Mouse (Mus musculus) liver, postnatal 0 days (tissue): ENCODE data around the gene Ica1. TPM values are rescaled to one million over a fixed set of nuclear protein-coding genes. Genes with fewer than 3 reads are reported as not detected.
A peak's percentile ranks its signal among the peaks of the same experiment; 100 is the strongest.

Experiments
- ATAC-seq: fragments of 200-750 bp; cut with Nextera tagmentation; 2 replicates; pipeline ENCODE4 v1.8.0; 2017; ENCODE audit warnings: mild to moderate bottlenecking, moderate library complexity
- DNase-seq: peaks from one replicate; pipeline ENCODE4 v3.0.0-alpha.2; 2016
- H3K27ac ChIP-seq: fragments of 300-500 bp; sonication (generic); 2 replicates; pipeline ENCODE4 v1.5.1; 2014; ENCODE audit warnings: antibody characterized with exemption, moderate library complexity, mild to moderate bottlenecking, low read depth
- H3K27me3 ChIP-seq: fragments of 300-500 bp; sonication (generic); 2 replicates; pipeline ENCODE4 v1.6.1; 2014; ENCODE audit warnings: low read length, control low read depth, mixed read lengths; ENCODE audit not compliant: insufficient read depth
- H3K36me3 ChIP-seq: fragments of 300-500 bp; sonication (generic); replicated peaks from 2 replicates; pipeline ENCODE4 v1.6.1; 2014; ENCODE audit warnings: mild to moderate bottlenecking, control low read depth, low read length, moderate library complexity, mixed read lengths; ENCODE audit not compliant: insufficient read depth
- H3K4me1 ChIP-seq: fragments of 300-500 bp; sonication (generic); 2 replicates; pipeline ENCODE4 v1.6.1; 2014; ENCODE audit warnings: antibody characterized with exemption, mild to moderate bottlenecking, control low read depth; ENCODE audit not compliant: insufficient read depth
- H3K4me2 ChIP-seq: fragments of 300-500 bp; sonication (generic); 2 replicates; pipeline ENCODE4 v1.6.1; 2014; ENCODE audit warnings: low read depth, mild to moderate bottlenecking, low read length, moderate library complexity, mixed read lengths
- H3K4me3 ChIP-seq: fragments of 300-500 bp; sonication (generic); 2 replicates; pipeline ENCODE4 v1.5.1; 2014; ENCODE audit warnings: low read depth, low read length
- H3K9ac ChIP-seq: fragments of 300-500 bp; sonication (generic); replicated peaks from 2 replicates; pipeline ENCODE4 v1.6.1; 2014; ENCODE audit warnings: mild to moderate bottlenecking, moderate library complexity
- H3K9me3 ChIP-seq: fragments of 300-500 bp; sonication (generic); 2 replicates; pipeline ENCODE4 v1.6.1; 2016; ENCODE audit warnings: mild to moderate bottlenecking, control low read depth, low read length, mixed read lengths
- CTCF ChIP-seq: sonication (generic); IDR thresholded peaks from 2 replicates; pipeline ENCODE4 v1.5.1; 2016; ENCODE audit warnings: antibody characterized with exemption, low read depth
- EP300 ChIP-seq: IDR thresholded peaks from 2 replicates; pipeline ENCODE4 v1.6.1; 2016; ENCODE audit warnings: antibody characterized with exemption, low read depth, mild to moderate bottlenecking
- WGBS: fragments of 180-500 bp; shearing (Covaris S2); extraction: QIAGEN DNeasy Blood & Tissue Kit; methylation state at CpG from one replicate; pipeline ENCODE4 v1.1.7; 2014; ENCODE audit not compliant: insufficient replicate concordance; 5-methylcytosine and 5-hydroxymethylcytosine counted together
- polyA plus RNA-seq: library from polyadenylated mRNA; unstranded; fragments of >200 nt; fragmentation: Nextera tagmentation; extraction: Ambion mirVana; gene quantifications from 2 replicates; pipeline ENCODE4 v1.2.1, GENCODE M21; 2015

The Ica1 gene
- polyA plus RNA-seq, 1 experiment from 2014 or later, result 6.9 TPM

GRCm38 (mm10) chr6:8647513-8648184, 130.6 kb downstream of the Ica1 start:
- 0 out of 2 replicates have a peak, but pooled peaks have one; percentile 17 for ATAC-seq
- WGBS, result 58% methylated on average over 7 of the region's 7 CpGs

DNA sequence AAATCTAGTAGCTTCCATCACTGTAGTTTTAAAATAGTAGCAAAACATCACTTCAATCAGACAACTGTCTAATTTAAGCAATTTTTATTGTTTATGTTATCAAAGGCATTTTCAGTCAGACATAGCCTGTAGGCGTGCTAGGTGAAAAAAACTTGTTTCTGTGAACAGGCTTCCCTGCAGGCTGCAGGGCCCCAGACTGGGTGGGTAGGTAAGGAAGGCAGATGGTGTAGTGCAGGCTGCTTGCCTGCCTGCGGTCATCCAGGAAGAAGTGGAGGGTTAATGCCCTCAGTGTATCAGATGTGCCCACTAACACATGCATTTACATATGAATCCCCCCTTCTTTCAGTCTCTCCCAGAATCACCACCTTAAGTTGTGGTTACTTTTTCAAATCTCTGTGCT, 132.6 kb downstream of the Ica1 start:
- no peak overlapping the region for H3K9ac ChIP-seq
- DNase-seq, result no peak
- no peaks in the 10 kb centered on the region for H3K36me3 ChIP-seq
- WGBS, result 67% methylated on average over 2 of the region's 2 CpGs
- no peak for TF ChIP-seq CTCF
- TF ChIP-seq EP300, result no peak
- no peak for ATAC-seq
- H3K27ac ChIP-seq, result no peak overlapping the region
- H3K9me3 ChIP-seq, result no peaks in the 10 kb centered on the region
- H3K4me3 ChIP-seq, result no peak overlapping the region
- no peaks in the 10 kb centered on the region for H3K27me3 ChIP-seq
- H3K4me1 ChIP-seq, result no peaks in the 10 kb centered on the region
- no peak overlapping the region for H3K4me2 ChIP-seq

More at GRCm38 (mm10) chr6:8647513-8648184, 130.6 kb downstream of the Ica1 start:
- H3K4me1 ChIP-seq, result no peaks in the 10 kb centered on the region
- H3K9me3 ChIP-seq, result no peaks in the 10 kb centered on the region
- no peak overlapping the region for H3K4me2 ChIP-seq
- DNase-seq, result no peak
- H3K27me3 ChIP-seq, result no peaks in the 10 kb centered on the region
- no peaks in the 10 kb centered on the region for H3K36me3 ChIP-seq
- no peak overlapping the region for H3K27ac ChIP-seq
- no peak for TF ChIP-seq CTCF
- no peak for TF ChIP-seq EP300
- H3K9ac ChIP-seq, result no peak overlapping the region
- no peak overlapping the region for H3K4me3 ChIP-seq

GRCm38 (mm10) chr6:8644703-8645102, 133.6 kb downstream of the Ica1 start:
- no peak overlapping the region for H3K4me2 ChIP-seq
- H3K27me3 ChIP-seq, result no peaks in the 10 kb centered on the region
- no peak for DNase-seq
- no peak for TF ChIP-seq EP300
- no peak for TF ChIP-seq CTCF
- no peaks in the 10 kb centered on the region for H3K36me3 ChIP-seq
- H3K27ac ChIP-seq, result no peak overlapping the region
- H3K4me1 ChIP-seq, result no peaks in the 10 kb centered on the region
- no peak for ATAC-seq
- H3K9me3 ChIP-seq, result no peaks in the 10 kb centered on the region
- no peak overlapping the region for H3K9ac ChIP-seq
- no peak overlapping the region for H3K4me3 ChIP-seq
- 74% methylated on average over 10 of the region's 10 CpGs for WGBS

DNA sequence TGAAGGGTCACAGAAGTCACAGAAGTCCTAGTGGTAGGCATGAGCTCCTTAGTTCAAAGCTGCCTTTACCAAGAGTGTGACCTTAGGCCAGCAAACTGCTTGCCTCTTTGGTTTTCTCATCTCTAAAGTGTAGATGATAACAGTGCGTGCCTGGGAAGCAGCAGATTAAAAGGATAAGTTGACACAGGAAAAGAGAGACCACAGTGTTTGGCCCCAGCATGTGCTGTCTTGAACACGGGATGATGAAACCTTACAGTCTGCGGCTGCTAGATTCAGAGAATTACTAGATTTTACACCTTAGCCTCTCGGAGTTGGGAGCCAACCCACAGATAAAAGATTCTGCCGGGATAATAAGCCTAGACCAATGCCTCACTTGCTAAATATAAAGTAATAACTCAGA, 137.4 kb downstream of the Ica1 start:
- no peak overlapping the region for H3K9ac ChIP-seq
- WGBS, result 60% methylated on average over 5 of the region's 5 CpGs
- H3K4me2 ChIP-seq, result no peak overlapping the region
- no peak for DNase-seq
- ATAC-seq, result no peak
- H3K4me1 ChIP-seq, result no peaks in the 10 kb centered on the region
- no peak overlapping the region for H3K4me3 ChIP-seq
- no peak for TF ChIP-seq EP300
- no peak for TF ChIP-seq CTCF
- H3K27me3 ChIP-seq, result no peaks in the 10 kb centered on the region
- no peaks in the 10 kb centered on the region for H3K36me3 ChIP-seq
- H3K27ac ChIP-seq, result no peak overlapping the region
- no peaks in the 10 kb centered on the region for H3K9me3 ChIP-seq

- Histone ChIP-seq H3K4me1 (no peaks in the 10 kb centered on the region), H3K4me3 (no peak overlapping the region), H3K9ac (no peak overlapping the region), H3K4me2 (no peak overlapping the region), H3K27ac (no peak overlapping the region), H3K9me3 (no peaks in the 10 kb centered on the region), H3K36me3 (no peaks in the 10 kb centered on the region), H3K27me3 (no peaks in the 10 kb centered on the region)
- TF ChIP-seq EP300, result no peak
- no peak for TF ChIP-seq CTCF
- ATAC-seq (no peak), DNase-seq (no peak)
- WGBS, result 30% methylated on average over 2 of the region's 2 CpGs
Measured at GRCm38 (mm10) chr6:8639526-8639925, 138.8 kb downstream of the Ica1 start.

GRCm38 (mm10) chr6:8638899-8639298, 139.4 kb downstream of the Ica1 start:
- TF ChIP-seq EP300, result no peak
- TF ChIP-seq CTCF, result no peak
- no peaks in the 10 kb centered on the region for H3K36me3 ChIP-seq
- DNase-seq (no peak), ATAC-seq (no peak)
- no peak overlapping the region for H3K27ac ChIP-seq
- no peak overlapping the region for H3K4me2 ChIP-seq
- no peaks in the 10 kb centered on the region for H3K4me1 ChIP-seq
- no peak overlapping the region for H3K4me3 ChIP-seq
- H3K9me3 ChIP-seq, result no peaks in the 10 kb centered on the region
- H3K27me3 ChIP-seq, result no peaks in the 10 kb centered on the region
- WGBS, result 67% methylated on average over 4 of the region's 4 CpGs
- H3K9ac ChIP-seq, result no peak overlapping the region
